Mouse (Mus musculus): Measurements from ENCODE around the gene 4930452B06Rik.

- TF ChIP-seq CTCF (IDR thresholded peaks at IDR 0.05; ENCODE audit: borderline replicate concordance, insufficient read depth, low read depth, low read length) (no peak), POLR2A (IDR thresholded peaks at IDR 0.05; ENCODE audit: borderline replicate concordance, insufficient read depth, low read length) (no peak)
These were observed 224.4 kb downstream of the 4930452B06Rik start for GRCm38 (mm10) chr14:8441623-8442022.

Data from cerebellum, adult 2 months (tissue).